Mouse (Mus musculus): Measurements from ENCODE around the gene Olfr129. TPM values are rescaled to one million over a fixed set of nuclear protein-coding genes. Genes with fewer than 3 reads are reported as not detected.

The Olfr129 gene
- not detected in 2 replicates for polyA plus RNA-seq (2014; fragmentation: Nextera tagmentation; extraction: Ambion mirVana)

- H3K27me3 ChIP-seq (ENCODE audit: control insufficient read depth, insufficient read depth, low read length) = no peaks in the 10 kb centered on the region
- no peak within 1 kb of the TSS for H3K27ac ChIP-seq (ENCODE audit: low read length)
- H3K9ac ChIP-seq (replicated peaks; ENCODE audit: low read depth, low read length) = no peak within 1 kb of the TSS
- no peaks in the 10 kb centered on the region for H3K36me3 ChIP-seq (ENCODE audit: control insufficient read depth, insufficient read depth, low read length)
- no peak within 1 kb of the TSS for H3K4me2 ChIP-seq (replicated peaks; ENCODE audit: low read depth, low read length)
- no peaks in the 10 kb centered on the region; the same call in 1 of the 2 replicates for H3K9me3 ChIP-seq (ENCODE audit: control insufficient read depth, low read depth, low read length)
- H3K4me1 ChIP-seq (ENCODE audit: control insufficient read depth, insufficient read depth, low read length) = no peaks in the 10 kb centered on the region
- ATAC-seq (ENCODE audit: insufficient number of reproducible peaks, insufficient read depth, low FRiP score, low read depth) = no peak
- 58% methylated on average over 1 of the region's 1 CpGs for WGBS
- H3K4me3 ChIP-seq (ENCODE audit: low read depth, low read length) = no peak within 1 kb of the TSS
Measured at GRCm38 (mm10) chr17:38059979-38060378, at the start of gene Olfr129. TSS of gene Olfr129 (minus strand) at chr17:38060079.

DNA sequence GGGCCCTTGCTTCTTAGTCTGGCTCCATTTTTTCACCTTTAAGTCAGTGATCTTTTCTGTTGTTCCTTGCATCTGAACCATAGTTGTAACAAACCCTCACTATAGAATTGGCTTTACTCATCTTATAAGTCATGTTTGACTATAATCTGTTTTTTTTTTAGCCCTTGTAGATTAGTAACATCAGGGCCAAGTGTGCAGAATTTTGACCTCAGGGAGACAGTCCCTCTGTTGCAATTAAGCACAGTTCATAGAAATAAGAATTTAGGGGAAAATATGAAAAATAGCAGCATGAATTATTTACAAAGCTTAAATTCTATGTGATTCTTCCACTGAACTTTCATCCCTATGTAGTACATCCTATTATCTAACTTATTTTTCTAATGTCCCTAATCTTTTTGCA lies 28.7 kb upstream of the Olfr129 start, which contains the start of gene Olfr131:
TSS of gene Olfr131 (minus strand) at position 101 of the 400 bp plus-strand sequence.
- H3K9ac ChIP-seq (replicated peaks; ENCODE audit: low read depth, low read length) = no peak within 1 kb of the TSS
- H3K4me2 ChIP-seq (replicated peaks; ENCODE audit: low read depth, low read length) = no peak within 1 kb of the TSS
- ATAC-seq (ENCODE audit: insufficient number of reproducible peaks, insufficient read depth, low FRiP score, low read depth) = no peak
- no peaks in the 10 kb centered on the region for H3K36me3 ChIP-seq (ENCODE audit: control insufficient read depth, insufficient read depth, low read length)
- no peak within 1 kb of the TSS for H3K27ac ChIP-seq (ENCODE audit: low read length)
- H3K4me3 ChIP-seq (ENCODE audit: low read depth, low read length) = no peak within 1 kb of the TSS
- no peaks in the 10 kb centered on the region for H3K4me1 ChIP-seq (ENCODE audit: control insufficient read depth, insufficient read depth, low read length)
- H3K9me3 ChIP-seq (ENCODE audit: control insufficient read depth, low read depth, low read length) = no peaks in the 10 kb centered on the region
- no peaks in the 10 kb centered on the region for H3K27me3 ChIP-seq (ENCODE audit: control insufficient read depth, insufficient read depth, low read length)

DNA sequence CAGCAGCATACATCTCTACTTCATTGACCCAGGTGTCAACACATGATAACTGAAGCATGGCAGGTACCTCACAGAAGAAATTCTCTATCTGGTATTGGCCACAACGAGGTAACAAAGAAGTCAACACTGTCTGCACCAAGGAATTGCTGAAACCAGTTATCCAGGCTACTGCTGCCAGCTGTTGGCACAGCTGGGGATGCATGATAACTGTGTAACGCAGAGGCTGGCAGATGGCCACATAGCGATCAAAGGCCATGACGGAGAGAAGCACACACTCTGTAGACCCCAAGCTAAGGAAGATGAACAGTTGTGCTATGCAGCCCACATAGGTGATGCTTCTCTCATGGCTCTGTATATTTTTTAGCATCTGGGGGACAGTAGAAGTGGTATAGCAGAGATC lies 22.5 kb upstream of the Olfr129 start:
- WGBS = 82% methylated on average over 4 of the region's 4 CpGs
- H3K4me1 ChIP-seq (ENCODE audit: control insufficient read depth, insufficient read depth, low read length) = no peaks in the 10 kb centered on the region
- H3K36me3 ChIP-seq (ENCODE audit: control insufficient read depth, insufficient read depth, low read length) = no peaks in the 10 kb centered on the region
- no peaks in the 10 kb centered on the region for H3K27me3 ChIP-seq (ENCODE audit: control insufficient read depth, insufficient read depth, low read length)
- no peak overlapping the region for H3K4me3 ChIP-seq (ENCODE audit: low read depth, low read length)
- H3K9me3 ChIP-seq (ENCODE audit: control insufficient read depth, low read depth, low read length) = no peaks in the 10 kb centered on the region
- H3K27ac ChIP-seq (ENCODE audit: low read length) = no peak overlapping the region
- no peak overlapping the region for H3K4me2 ChIP-seq (replicated peaks; ENCODE audit: low read depth, low read length)
- ATAC-seq (ENCODE audit: insufficient number of reproducible peaks, insufficient read depth, low FRiP score, low read depth) = no peak
- H3K9ac ChIP-seq (replicated peaks; ENCODE audit: low read depth, low read length) = no peak overlapping the region

GRCm38 (mm10) chr17:38063621-38064020 lies 3.7 kb upstream of the Olfr129 start, which contains the start of gene Olfr130:
TSS of gene Olfr130 (plus strand) at chr17:38063921.
- H3K9ac ChIP-seq (replicated peaks; ENCODE audit: low read depth, low read length) = no peak within 1 kb of the TSS
- no peaks in the 10 kb centered on the region; the same call in 1 of the 2 replicates for H3K9me3 ChIP-seq (ENCODE audit: control insufficient read depth, low read depth, low read length)
- no peak within 1 kb of the TSS for H3K27ac ChIP-seq (ENCODE audit: low read length)
- WGBS = 87% methylated on average over 1 of the region's 1 CpGs
- no peaks in the 10 kb centered on the region for H3K4me1 ChIP-seq (ENCODE audit: control insufficient read depth, insufficient read depth, low read length)
- no peak within 1 kb of the TSS for H3K4me3 ChIP-seq (ENCODE audit: low read depth, low read length)
- ATAC-seq (ENCODE audit: insufficient number of reproducible peaks, insufficient read depth, low FRiP score, low read depth) = no peak
- H3K4me2 ChIP-seq (replicated peaks; ENCODE audit: low read depth, low read length) = no peak within 1 kb of the TSS
- no peaks in the 10 kb centered on the region for H3K27me3 ChIP-seq (ENCODE audit: control insufficient read depth, insufficient read depth, low read length)
- H3K36me3 ChIP-seq (ENCODE audit: control insufficient read depth, insufficient read depth, low read length) = no peaks in the 10 kb centered on the region

DNA sequence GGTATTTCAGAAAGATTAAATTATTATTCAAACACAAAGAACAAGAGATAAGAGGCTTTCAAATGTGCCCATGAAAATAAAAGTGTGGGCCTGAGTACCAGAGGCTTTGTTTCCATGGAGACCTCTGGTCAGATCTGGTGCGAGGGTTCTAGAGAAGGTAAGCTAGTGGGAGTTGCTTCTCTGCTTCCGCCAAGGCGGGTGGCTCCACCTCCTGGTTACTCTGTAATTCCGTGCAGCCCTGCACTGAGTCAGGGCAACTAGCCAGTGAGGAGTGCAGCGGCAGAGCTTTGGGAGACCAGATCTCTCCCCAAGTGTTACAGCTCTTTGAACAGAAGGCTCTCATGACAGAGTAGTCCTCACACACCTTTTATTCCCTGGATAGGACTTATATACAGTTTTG lies 33.6 kb downstream of the Olfr129 start:
- WGBS = 31% methylated on average over 5 of the region's 5 CpGs
- H3K27me3 ChIP-seq (ENCODE audit: control insufficient read depth, insufficient read depth, low read length) = no peaks in the 10 kb centered on the region
- H3K9ac ChIP-seq (replicated peaks; ENCODE audit: low read depth, low read length) = no peak overlapping the region
- H3K4me2 ChIP-seq (replicated peaks; ENCODE audit: low read depth, low read length) = no peak overlapping the region
- H3K27ac ChIP-seq (ENCODE audit: low read length) = no peak overlapping the region
- no peaks in the 10 kb centered on the region for H3K36me3 ChIP-seq (ENCODE audit: control insufficient read depth, insufficient read depth, low read length)
- H3K4me3 ChIP-seq (ENCODE audit: low read depth, low read length) = no peak overlapping the region
- ATAC-seq (ENCODE audit: insufficient number of reproducible peaks, insufficient read depth, low FRiP score, low read depth) = no peak
- no peaks in the 10 kb centered on the region for H3K9me3 ChIP-seq (ENCODE audit: control insufficient read depth, low read depth, low read length)
- H3K4me1 ChIP-seq (ENCODE audit: control insufficient read depth, insufficient read depth, low read length) = no peaks in the 10 kb centered on the region

DNA sequence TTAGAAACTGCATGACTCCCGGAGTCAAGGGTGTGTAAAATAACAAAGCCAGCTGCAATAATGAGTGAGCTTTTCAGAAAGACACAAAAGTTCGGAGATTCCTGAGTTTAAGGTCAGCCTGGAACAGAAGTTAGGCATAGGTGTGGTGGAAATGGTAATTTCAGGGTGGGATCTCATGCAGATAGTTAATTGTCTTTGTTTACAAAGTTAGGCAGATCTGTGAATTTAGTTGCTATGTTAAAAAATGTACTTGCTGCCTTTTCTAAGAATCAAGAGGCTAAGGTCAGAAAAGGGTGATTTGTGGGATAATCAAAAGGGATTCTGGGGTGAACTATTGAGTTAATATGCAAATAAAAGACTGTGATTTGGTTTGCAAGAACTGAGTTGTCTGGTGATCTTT lies 43.5 kb downstream of the Olfr129 start:
- ATAC-seq (ENCODE audit: insufficient number of reproducible peaks, insufficient read depth, low FRiP score, low read depth) = no peak
- no peak overlapping the region for H3K9ac ChIP-seq (replicated peaks; ENCODE audit: low read depth, low read length)
- no peaks in the 10 kb centered on the region for H3K36me3 ChIP-seq (ENCODE audit: control insufficient read depth, insufficient read depth, low read length)
- H3K9me3 ChIP-seq (ENCODE audit: control insufficient read depth, low read depth, low read length) = no peaks in the 10 kb centered on the region
- no peak overlapping the region for H3K27ac ChIP-seq (ENCODE audit: low read length)
- H3K4me1 ChIP-seq (ENCODE audit: control insufficient read depth, insufficient read depth, low read length) = no peaks in the 10 kb centered on the region
- H3K4me2 ChIP-seq (replicated peaks; ENCODE audit: low read depth, low read length) = no peak overlapping the region
- no peak overlapping the region for H3K4me3 ChIP-seq (ENCODE audit: low read depth, low read length)
- 81% methylated on average over 2 of the region's 2 CpGs for WGBS
- H3K27me3 ChIP-seq (ENCODE audit: control insufficient read depth, insufficient read depth, low read length) = no peaks in the 10 kb centered on the region

DNA sequence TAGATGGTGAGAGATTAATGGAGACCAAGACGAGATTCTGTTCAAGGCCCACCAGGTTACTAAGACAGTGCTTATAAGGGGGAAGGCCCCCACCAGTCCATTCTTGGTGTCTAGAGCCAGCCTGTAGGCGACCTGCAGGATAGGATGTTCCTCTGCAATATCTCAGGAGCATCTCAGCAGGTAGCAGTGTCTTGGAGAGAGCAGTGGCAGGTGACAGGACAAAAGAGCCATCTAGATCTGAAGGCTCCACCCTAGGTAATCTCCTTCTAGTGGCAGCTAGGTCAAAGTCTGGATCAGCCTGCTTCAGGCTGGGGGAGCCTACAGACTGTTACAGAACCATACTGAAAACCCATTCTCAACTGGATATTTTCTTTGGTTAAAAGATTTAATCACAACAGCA lies 54.9 kb downstream of the Olfr129 start:
- ATAC-seq (ENCODE audit: insufficient number of reproducible peaks, insufficient read depth, low FRiP score, low read depth) = no peak
- Histone ChIP-seq H3K36me3 (ENCODE audit: control insufficient read depth, insufficient read depth, low read length) (no peaks in the 10 kb centered on the region), H3K27me3 (ENCODE audit: control insufficient read depth, insufficient read depth, low read length) (no peaks in the 10 kb centered on the region), H3K4me3 (ENCODE audit: low read depth, low read length) (no peak overlapping the region), H3K9ac (replicated peaks; ENCODE audit: low read depth, low read length) (no peak overlapping the region), H3K4me2 (replicated peaks; ENCODE audit: low read depth, low read length) (no peak overlapping the region), H3K4me1 (ENCODE audit: control insufficient read depth, insufficient read depth, low read length) (no peaks in the 10 kb centered on the region), H3K27ac (ENCODE audit: low read length) (no peak overlapping the region), H3K9me3 (ENCODE audit: control insufficient read depth, low read depth, low read length) (no peaks in the 10 kb centered on the region)
- 68% methylated on average over 2 of the region's 2 CpGs for WGBS

Other genes with a start within 250 kb of the Olfr129 start
- not detected in 2 replicates for gene Olfr125, start 227.1 kb downstream of the Olfr129 start, polyA plus RNA-seq (2014; fragmentation: Nextera tagmentation; extraction: Ambion mirVana)
- not detected in 2 replicates for gene Olfr126, start 212.6 kb downstream of the Olfr129 start, polyA plus RNA-seq (2014; fragmentation: Nextera tagmentation; extraction: Ambion mirVana)
- gene Olfr127, start 159.6 kb downstream of the Olfr129 start, polyA plus RNA-seq (2014; fragmentation: Nextera tagmentation; extraction: Ambion mirVana) = not detected in 2 replicates
- not detected in 2 replicates for gene Olfr128, start 139.5 kb downstream of the Olfr129 start, polyA plus RNA-seq (2014; fragmentation: Nextera tagmentation; extraction: Ambion mirVana)
- gene Olfr761, start 107.0 kb downstream of the Olfr129 start, polyA plus RNA-seq (2014; fragmentation: Nextera tagmentation; extraction: Ambion mirVana) = not detected in 2 replicates
- gene Olfr130, start 3.8 kb upstream of the Olfr129 start, polyA plus RNA-seq (2014; fragmentation: Nextera tagmentation; extraction: Ambion mirVana) = not detected in 2 replicates
- not detected in 2 replicates for gene Olfr131, start 28.6 kb upstream of the Olfr129 start, polyA plus RNA-seq (2014; fragmentation: Nextera tagmentation; extraction: Ambion mirVana)
- gene Olfr132, start 74.4 kb upstream of the Olfr129 start, polyA plus RNA-seq (2014; fragmentation: Nextera tagmentation; extraction: Ambion mirVana) = not detected in 2 replicates
- gene Olfr133, start 85.2 kb upstream of the Olfr129 start, polyA plus RNA-seq (2014; fragmentation: Nextera tagmentation; extraction: Ambion mirVana) = not detected in 2 replicates
- gene Olfr134, start 111.3 kb upstream of the Olfr129 start, polyA plus RNA-seq (2014; fragmentation: Nextera tagmentation; extraction: Ambion mirVana) = not detected in 2 replicates
- not detected in 2 replicates for gene Olfr135, start 144.3 kb upstream of the Olfr129 start, polyA plus RNA-seq (2014; fragmentation: Nextera tagmentation; extraction: Ambion mirVana)
- not detected in 2 replicates for gene Olfr138, start 201.0 kb upstream of the Olfr129 start, polyA plus RNA-seq (2014; fragmentation: Nextera tagmentation; extraction: Ambion mirVana)
- not detected in 2 replicates for gene Olfr137, start 247.5 kb upstream of the Olfr129 start, polyA plus RNA-seq (2014; fragmentation: Nextera tagmentation; extraction: Ambion mirVana)

Data from stomach, embryonic 14.5 days (tissue).